Mouse (Mus musculus): ENCODE measurements at regions not wholly inside any gene's neighbourhood (a gene's known extent, or its start where the extent isn't known, plus 50 kb on each side); places are given as distances from the start of the nearest gene placed in this dataset.

DNA sequence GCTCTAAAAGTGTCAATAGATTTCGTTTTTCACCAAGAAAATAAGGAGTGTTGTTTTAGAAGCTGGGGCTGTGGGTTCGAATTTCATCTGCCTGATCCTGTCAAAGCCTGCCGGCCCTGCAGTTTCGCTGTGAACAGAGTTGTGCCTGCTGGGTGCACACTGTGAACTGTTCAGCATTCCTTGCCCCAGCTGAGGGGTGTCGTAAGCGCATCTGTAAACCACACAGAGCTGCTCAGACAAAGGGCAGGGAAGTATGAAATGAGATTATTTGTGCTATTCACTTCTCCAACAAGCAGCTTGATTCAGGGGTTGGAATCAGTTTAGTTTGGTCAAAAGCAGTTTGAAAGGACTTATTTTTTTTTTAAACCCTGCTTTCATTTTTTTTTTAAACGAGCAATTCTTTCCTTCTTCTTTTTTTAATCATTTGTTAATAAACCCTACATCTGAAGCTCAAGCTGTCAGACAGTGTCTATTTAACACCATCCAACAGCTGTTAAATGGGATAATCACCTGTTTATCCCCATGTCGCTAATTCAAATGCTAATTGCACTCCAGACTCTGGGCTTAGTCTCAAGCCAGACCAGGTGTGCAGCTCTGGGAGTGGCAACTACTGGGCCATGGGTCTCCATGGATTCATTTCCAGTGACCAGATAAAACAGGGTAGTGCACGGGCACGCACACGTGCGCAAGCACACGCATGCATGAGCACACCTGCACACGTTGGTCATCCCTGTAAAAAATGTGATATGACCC is 172.2 kb downstream of the Ly86 start:
- WGBS = 43% methylated on average over 14 of the region's 14 CpGs
- H3K27ac ChIP-seq = no peak overlapping the region
- H3K4me1 ChIP-seq (replicated peaks) = peaks cover 22% of the 10 kb centered on the region
- 0 out of 2 replicates have a peak, but pooled peaks cover 3% of the 10 kb centered on the region for H3K27me3 ChIP-seq (ENCODE audit: insufficient read depth, poor library complexity, severe bottlenecking)
- H3K9me3 ChIP-seq = no peaks in the 10 kb centered on the region
- no peak for DNase-seq (ENCODE audit: low spot score)
- H3K36me3 ChIP-seq = no peaks in the 10 kb centered on the region
- H3K4me3 ChIP-seq = no peak overlapping the region

DNA sequence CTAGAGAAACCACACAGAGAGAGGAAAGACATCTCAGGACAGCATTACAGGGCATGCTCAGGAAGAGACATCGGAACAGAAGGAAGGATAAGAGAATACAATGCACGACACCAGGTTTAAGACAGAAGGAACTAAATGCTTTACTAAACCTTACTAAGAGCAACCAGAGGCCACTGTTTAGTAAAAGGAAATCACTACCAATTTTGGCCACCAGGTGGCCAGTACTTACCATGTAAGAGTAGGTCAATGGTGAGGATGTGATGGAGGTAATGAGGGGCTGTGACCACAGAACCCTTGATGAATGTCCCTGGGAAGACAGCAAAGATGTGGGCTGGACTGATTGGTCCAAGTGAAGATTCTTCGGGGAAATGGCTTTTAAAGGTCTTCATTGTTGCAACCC is 174.9 kb downstream of the Ly86 start:
- 79% methylated on average over 3 of the region's 3 CpGs for WGBS
- no peak for DNase-seq (ENCODE audit: low spot score)
- Histone ChIP-seq H3K9me3 (no peaks in the 10 kb centered on the region), H3K27ac (no peak overlapping the region), H3K4me1 (replicated peaks) (peaks cover 5% of the 10 kb centered on the region; the same call in 1 of the 2 replicates), H3K36me3 (no peaks in the 10 kb centered on the region), H3K4me3 (no peak overlapping the region), H3K27me3 (ENCODE audit: insufficient read depth, poor library complexity, severe bottlenecking) (0 out of 2 replicates have a peak, but pooled peaks cover 2% of the 10 kb centered on the region)

DNA sequence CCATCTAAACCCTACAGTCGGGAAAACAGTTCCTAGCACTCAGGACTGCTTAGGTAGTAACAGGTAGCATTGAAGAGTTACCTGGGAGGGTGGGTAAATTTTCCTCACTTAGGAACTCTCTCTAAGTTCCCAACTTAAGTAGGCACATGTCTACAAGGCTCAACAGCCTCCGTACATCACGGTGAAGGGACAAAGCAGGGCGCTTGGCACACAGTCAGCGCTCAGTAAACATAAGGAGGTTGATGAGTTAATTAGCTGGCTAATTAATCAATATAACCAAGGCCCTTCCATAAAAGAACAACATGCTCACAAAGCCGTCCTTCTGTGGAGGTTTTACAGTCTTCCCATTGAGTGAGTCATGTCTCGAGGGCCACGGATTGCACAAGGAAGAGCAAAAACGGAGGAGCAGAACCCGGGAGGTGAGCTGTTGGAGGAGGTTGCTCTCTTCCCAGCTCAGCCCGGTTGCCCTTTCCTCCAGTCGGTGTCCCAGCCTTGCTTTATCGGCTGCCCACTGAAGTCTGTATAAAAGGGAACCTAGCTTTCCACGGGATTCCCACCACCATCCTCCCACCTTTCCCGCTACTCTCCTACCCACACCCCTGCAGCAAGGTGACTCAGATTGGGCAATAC is 180.2 kb downstream of the Ly86 start:
- Histone ChIP-seq H3K9me3 (no peaks in the 10 kb centered on the region), H3K4me3 (no peak overlapping the region), H3K27me3 (ENCODE audit: insufficient read depth, poor library complexity, severe bottlenecking) (no peaks in the 10 kb centered on the region), H3K36me3 (no peaks in the 10 kb centered on the region), H3K4me1 (replicated peaks) (peaks cover 16% of the 10 kb centered on the region), H3K27ac (no peak overlapping the region)
- 92% methylated on average over 15 of the region's 15 CpGs for WGBS
- no peak for DNase-seq (ENCODE audit: low spot score)

DNA sequence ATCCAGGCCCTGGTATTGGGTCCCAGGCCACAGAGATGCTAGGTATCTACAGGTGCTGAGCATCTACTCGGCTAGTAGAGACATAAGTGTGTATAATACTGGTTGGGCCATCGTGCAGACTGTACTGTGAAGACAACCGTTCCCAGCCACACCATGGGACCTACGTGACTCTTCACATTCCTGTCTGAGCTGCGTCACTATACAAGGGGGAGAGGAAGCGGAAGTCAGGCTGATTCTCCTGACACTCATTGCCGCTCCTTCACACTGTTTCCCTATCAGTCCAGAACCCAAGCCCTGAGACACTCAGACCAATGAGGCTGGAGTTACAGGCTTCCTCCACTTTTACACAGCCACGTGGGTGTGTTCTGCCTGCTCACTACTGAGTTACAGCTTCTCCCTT is 181.1 kb downstream of the Ly86 start:
- 87% methylated on average over 8 of the region's 8 CpGs for WGBS
- Histone ChIP-seq H3K36me3 (no peaks in the 10 kb centered on the region), H3K4me3 (no peak overlapping the region), H3K9me3 (no peaks in the 10 kb centered on the region), H3K27ac (no peak overlapping the region), H3K4me1 (replicated peaks) (peaks cover 16% of the 10 kb centered on the region), H3K27me3 (ENCODE audit: insufficient read depth, poor library complexity, severe bottlenecking) (no peaks in the 10 kb centered on the region)
- DNase-seq (ENCODE audit: low spot score) = no peak

DNA sequence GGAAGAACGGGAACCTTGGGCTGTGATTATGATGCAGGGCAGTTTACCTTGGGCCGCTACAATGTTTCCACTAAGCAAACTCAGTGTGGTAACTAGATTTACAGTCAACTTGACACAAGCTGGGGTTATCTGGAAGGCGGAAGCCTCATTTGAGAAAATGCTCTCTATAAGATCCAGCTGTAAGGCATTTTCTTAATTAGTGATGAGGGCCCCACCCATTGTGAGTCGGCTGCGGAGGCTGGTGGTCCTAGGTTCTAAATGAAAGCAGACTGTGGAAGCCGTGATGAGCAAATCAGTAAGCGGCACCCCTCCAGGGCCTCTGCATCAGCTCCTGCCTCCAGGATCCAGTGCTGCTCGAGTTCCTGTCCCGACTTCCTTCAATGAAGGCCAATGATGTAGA is 183.4 kb downstream of the Ly86 start:
- no peak overlapping the region for H3K27ac ChIP-seq
- no peaks in the 10 kb centered on the region for H3K36me3 ChIP-seq
- WGBS = 65% methylated on average over 9 of the region's 9 CpGs
- DNase-seq (ENCODE audit: low spot score) = no peak
- H3K4me3 ChIP-seq = no peak overlapping the region
- H3K9me3 ChIP-seq = no peaks in the 10 kb centered on the region
- H3K27me3 ChIP-seq (ENCODE audit: insufficient read depth, poor library complexity, severe bottlenecking) = no peaks in the 10 kb centered on the region
- H3K4me1 ChIP-seq (replicated peaks) = peaks cover 28% of the 10 kb centered on the region

DNA sequence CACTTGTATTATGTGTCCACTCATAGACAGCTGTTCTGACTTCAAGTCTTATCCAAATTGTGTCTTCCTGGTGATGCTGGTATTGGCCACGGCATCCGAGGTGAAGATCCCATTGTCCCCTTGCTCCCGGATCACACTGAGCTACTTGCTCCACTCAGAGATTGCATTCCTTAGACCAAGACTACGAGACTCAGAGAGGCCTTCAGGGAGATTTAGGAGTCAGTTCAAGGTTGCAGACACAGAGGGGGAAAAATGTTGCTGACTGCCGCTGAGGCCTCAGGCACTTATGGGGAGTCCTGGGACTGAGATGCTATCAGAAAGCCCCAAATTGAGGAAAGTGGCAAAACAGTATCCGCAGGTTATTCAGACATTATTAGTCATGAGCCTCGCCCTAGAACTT is 183.9 kb downstream of the Ly86 start:
- Histone ChIP-seq H3K36me3 (no peaks in the 10 kb centered on the region), H3K4me1 (replicated peaks) (peaks cover 28% of the 10 kb centered on the region), H3K27me3 (ENCODE audit: insufficient read depth, poor library complexity, severe bottlenecking) (no peaks in the 10 kb centered on the region), H3K4me3 (no peak overlapping the region), H3K27ac (no peak overlapping the region), H3K9me3 (no peaks in the 10 kb centered on the region)
- no peak for DNase-seq (ENCODE audit: low spot score)
- 77% methylated on average over 7 of the region's 7 CpGs for WGBS

DNA sequence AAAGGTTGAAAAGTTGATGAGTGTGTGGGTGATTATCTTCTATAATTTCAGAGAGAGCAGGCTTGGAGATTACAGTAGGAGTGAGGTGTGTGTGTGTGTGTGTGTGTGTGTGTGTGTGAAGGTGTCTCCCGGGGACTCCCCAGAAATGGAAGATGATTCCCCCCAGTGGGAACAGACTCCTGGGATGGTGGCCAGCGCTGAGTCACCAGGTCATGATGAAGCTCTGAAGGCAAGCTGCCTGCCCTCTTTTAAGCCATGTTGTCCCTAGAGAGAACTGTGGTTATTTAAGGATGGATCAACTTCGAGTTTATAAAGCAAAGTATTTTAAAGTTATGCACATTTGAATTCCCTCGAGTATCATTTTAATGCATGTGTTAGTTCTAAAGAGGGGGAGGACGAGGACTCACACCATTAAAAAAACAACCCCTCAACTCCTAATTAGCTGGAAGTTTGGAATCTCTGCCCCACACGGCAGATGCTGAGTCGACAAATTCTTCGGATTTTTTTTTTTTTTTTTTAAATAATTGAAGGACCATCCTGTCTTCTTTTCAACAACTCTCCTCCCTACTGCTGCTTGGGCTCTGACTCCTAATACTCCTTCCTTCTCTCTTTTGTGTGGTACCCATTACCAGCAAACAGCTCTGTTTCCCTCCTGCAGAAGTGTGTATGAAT is 186.6 kb downstream of the Ly86 start:
- 69% methylated on average over 8 of the region's 8 CpGs for WGBS

DNA sequence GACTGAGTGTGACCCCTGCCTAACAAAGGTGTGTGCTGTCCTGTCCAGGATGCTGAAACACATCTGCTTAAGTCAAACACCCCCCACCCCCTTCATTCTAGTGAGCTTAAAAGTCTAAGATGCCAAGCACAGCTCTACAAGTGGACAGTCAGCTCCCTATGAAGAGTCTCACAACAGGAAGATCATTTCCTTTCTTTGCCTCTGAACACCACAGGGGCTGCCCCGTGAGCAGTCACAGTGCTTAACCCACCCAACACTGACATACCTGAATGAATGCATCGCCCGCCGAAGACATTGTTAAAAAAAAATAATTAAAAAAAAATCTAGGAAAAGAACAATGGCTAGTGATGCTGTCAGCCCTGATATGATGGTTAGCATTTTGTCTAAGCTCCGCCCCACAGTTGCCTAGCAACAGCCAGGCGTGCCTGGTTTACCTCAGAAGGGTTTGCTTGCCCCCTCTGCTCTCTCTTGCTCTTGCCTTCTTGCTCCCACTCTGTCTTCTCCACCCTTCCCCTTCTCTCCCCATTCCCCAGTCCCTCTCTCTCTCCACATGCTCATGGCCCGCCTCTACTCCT is 187.7 kb downstream of the Ly86 start:
- no peaks in the 10 kb centered on the region for H3K27me3 ChIP-seq (ENCODE audit: insufficient read depth, poor library complexity, severe bottlenecking)
- WGBS = 68% methylated on average over 7 of the region's 7 CpGs
- peaks cover 23% of the 10 kb centered on the region for H3K4me1 ChIP-seq (replicated peaks)
- no peaks in the 10 kb centered on the region for H3K9me3 ChIP-seq
- DNase-seq (ENCODE audit: low spot score) = peak; percentile 39
- no peaks in the 10 kb centered on the region for H3K36me3 ChIP-seq
- no peak overlapping the region for H3K27ac ChIP-seq
- H3K4me3 ChIP-seq = no peak overlapping the region

More for the DNA sequence above, 186.6 kb downstream of the Ly86 start:
- DNase-seq (ENCODE audit: low spot score) = no peak
- Histone ChIP-seq H3K9me3 (no peaks in the 10 kb centered on the region), H3K4me3 (no peak overlapping the region), H3K27ac (0 out of 2 replicates have a peak overlapping the region, but pooled peaks have one; percentile 23), H3K36me3 (no peaks in the 10 kb centered on the region), H3K4me1 (replicated peaks) (peaks cover 28% of the 10 kb centered on the region), H3K27me3 (ENCODE audit: insufficient read depth, poor library complexity, severe bottlenecking) (no peaks in the 10 kb centered on the region)

DNA sequence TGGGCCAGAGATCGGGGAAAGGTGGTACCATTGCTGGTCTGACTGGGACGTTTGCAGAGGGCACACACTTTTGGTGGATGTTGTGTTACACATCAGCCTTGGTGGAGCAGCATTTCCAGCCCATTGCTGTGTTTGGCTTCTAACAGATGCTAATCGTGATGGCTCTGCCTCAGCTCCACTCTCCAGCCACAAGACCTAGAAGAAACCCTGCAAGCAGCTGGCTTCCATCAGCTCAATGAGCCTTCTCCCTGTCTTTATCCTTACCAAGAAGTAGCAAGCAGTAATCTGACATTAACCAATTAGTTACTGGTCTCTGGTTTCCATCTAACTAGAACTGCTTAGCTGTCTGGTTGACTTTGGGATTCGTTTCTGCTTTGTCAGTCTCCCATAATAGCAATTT is 188.8 kb downstream of the Ly86 start:
- H3K27ac ChIP-seq = no peak overlapping the region
- peaks cover 13% of the 10 kb centered on the region; the same call in 1 of the 2 replicates for H3K4me1 ChIP-seq (replicated peaks)
- 80% methylated on average over 4 of the region's 4 CpGs for WGBS

DNA sequence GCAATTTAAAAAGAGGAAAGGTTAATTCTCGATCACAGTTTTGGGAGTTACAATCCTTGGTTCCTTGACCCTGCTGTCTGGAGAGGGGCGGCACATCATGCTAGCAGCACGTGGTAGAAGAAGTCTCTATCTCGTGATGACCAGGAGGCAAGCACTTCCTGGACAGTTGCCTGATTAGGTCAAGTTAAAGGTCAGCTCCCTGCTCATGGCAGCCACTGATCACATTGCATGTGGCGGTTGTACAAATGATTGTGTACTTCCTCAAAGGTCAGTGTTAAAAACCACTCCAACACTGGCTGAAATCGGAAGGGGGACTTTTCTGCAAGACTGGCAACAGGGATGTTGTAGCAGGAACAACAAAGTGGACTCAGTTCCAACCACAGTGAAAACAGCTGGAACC is 192.3 kb downstream of the Ly86 start:
- H3K27ac ChIP-seq = no peak overlapping the region; the same call in 1 of the 2 replicates
- 76% methylated on average over 6 of the region's 6 CpGs for WGBS
- H3K4me1 ChIP-seq (replicated peaks) = peaks cover 30% of the 10 kb centered on the region
- no peak overlapping the region for H3K4me3 ChIP-seq
- DNase-seq (ENCODE audit: low spot score) = no peak
- no peaks in the 10 kb centered on the region for H3K9me3 ChIP-seq
- H3K27me3 ChIP-seq (ENCODE audit: insufficient read depth, poor library complexity, severe bottlenecking) = no peaks in the 10 kb centered on the region
- H3K36me3 ChIP-seq = no peaks in the 10 kb centered on the region

More for the DNA sequence above, 188.8 kb downstream of the Ly86 start:
- Histone ChIP-seq H3K27me3 (ENCODE audit: insufficient read depth, poor library complexity, severe bottlenecking) (no peaks in the 10 kb centered on the region), H3K9me3 (no peaks in the 10 kb centered on the region), H3K36me3 (no peaks in the 10 kb centered on the region), H3K4me3 (no peak overlapping the region)
- no peak for DNase-seq (ENCODE audit: low spot score)

DNA sequence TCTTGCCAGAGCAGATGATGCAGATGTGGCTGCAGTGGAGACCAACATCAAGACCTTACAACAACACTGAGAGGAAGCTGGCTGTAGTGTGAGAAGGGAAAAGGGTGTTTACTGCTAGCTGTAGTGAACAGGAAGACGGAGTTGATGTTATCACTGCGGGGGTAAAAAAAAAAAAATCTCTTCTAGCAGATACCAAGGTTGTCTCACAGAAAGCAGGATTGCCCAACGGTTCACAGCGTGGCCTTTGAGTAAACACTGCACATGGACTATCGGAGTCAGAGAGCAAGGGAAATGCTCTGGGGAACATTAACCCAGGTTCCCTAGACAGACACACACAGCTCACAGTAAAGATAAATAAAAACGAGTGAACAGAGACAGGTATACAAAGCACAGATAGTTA is 192.8 kb downstream of the Ly86 start:
- no peak overlapping the region for H3K4me3 ChIP-seq
- H3K9me3 ChIP-seq = no peaks in the 10 kb centered on the region
- no peaks in the 10 kb centered on the region for H3K27me3 ChIP-seq (ENCODE audit: insufficient read depth, poor library complexity, severe bottlenecking)
- no peaks in the 10 kb centered on the region for H3K36me3 ChIP-seq
- 74% methylated on average over 6 of the region's 6 CpGs for WGBS
- DNase-seq (ENCODE audit: low spot score) = no peak
- H3K27ac ChIP-seq = no peak overlapping the region
- H3K4me1 ChIP-seq (replicated peaks) = peaks cover 26% of the 10 kb centered on the region

DNA sequence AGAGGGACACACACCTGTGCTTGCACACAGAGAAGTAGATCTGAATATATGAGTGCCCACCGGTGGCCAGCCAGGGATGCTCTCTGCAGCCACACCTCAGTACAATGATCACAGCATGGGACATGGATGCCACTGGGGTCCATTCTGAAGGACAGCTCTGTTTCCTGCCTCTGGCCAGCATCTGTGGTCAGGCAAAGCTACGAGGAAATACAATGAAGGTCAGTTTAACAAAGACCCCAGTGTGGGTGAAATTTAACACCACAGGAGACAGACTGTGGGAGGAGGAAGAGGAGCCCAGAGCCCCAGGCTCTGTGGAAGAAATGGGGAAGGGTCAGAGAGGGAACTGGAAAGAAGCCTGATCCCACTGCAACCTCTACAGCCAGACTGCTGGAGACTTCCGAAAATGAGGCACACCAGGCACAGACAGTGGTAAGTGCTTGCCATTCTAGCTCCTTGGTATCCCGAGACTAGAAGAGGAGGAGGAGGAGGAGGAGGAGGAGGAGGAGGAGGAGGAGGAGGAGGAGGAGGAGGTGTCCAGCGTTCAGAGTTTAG is 196.0 kb downstream of the Ly86 start:
- 5% methylated on average over 4 of the region's 5 CpGs for WGBS
- peak; percentile 30 for DNase-seq (ENCODE audit: low spot score)
- Histone ChIP-seq H3K27ac (peak overlapping the region; percentile 81), H3K9me3 (no peaks in the 10 kb centered on the region), H3K4me1 (replicated peaks) (peaks cover 27% of the 10 kb centered on the region), H3K36me3 (no peaks in the 10 kb centered on the region), H3K4me3 (peak overlapping the region; percentile 24; the same call in 1 of the 2 replicates), H3K27me3 (ENCODE audit: insufficient read depth, poor library complexity, severe bottlenecking) (no peaks in the 10 kb centered on the region)

Measured in hindbrain, embryonic 10.5 days (tissue).